8 mouse cellular contexts compared by ENCODE assay signal in the genomic region with DNA sequence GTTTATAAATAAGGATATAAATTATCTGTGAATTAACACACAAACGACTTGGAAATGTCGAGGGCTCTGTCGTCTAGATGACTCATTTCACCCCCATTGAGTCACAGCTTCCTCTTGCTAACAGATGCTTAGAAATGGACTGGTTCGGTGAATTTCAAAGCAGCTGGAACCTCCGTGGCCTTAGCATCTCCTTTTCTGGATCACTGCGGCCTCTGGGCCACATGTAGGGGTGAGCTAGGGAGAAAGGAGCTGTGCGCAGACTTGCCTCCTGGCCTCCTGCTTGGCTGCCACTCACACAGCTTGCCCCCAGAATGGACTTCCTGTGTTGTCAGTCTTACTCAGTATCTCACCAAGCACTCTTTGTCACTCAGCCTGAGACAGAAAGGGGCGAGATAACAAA. TPM values are rescaled to one million over a fixed set of nuclear protein-coding genes. Genes with fewer than 3 reads are reported as not detected.
DNase-seq lines count a peak whose midpoint lies in the region; ATAC-seq lines count a peak whose summit lies in the region.

No protein-coding gene starts in this region.

- peak; percentile 39 for DNase-seq in kidney, postnatal 10 days
- DNase-seq in kidney, adult 11 months = no peak
- peak; percentile 10 for DNase-seq in adrenal gland, postnatal 25 days
- peak; percentile 12 for DNase-seq in heart, postnatal 4 days
- peak; percentile 70 to 83 for DNase-seq in natural killer cell, adult 2 months (ENCODE audit: low spot score in 2 of 2)
- no peak for DNase-seq in layer of hippocampus, adult 9-10 months (ENCODE audit: low spot score)
- DNase-seq in urinary bladder, postnatal 25 days (ENCODE audit: low spot score) = no peak

- ATAC-seq in cerebellum, adult (ENCODE audit: insufficient number of reproducible peaks, low FRiP score, low TSS enrichment) = no peak

RNA-seq across cellular contexts. Expression of a gene that starts 26.3 kb away (rescaled TPM):
- total RNA-seq in adrenal gland, postnatal 25 days (2021) = 33.7 and 43.4 TPM in 2 replicates
- 10 to 100 TPM; 66.1 to 73.2 TPM for total RNA-seq in heart, postnatal 4 days (2021)

Comparison
In these comparisons a context has a peak if more than half of its experiments do, and no peak if none do; other contexts are left out.
1. DNase-seq: peak in kidney, postnatal 10 days (single experiment), adrenal gland, postnatal 25 days (single experiment), heart, postnatal 4 days (single experiment) and natural killer cell, adult 2 months (2 of 2); none in kidney, adult 11 months (single experiment), layer of hippocampus, adult 9-10 months (single experiment) and urinary bladder, postnatal 25 days (single experiment).